Mouse (Mus musculus) CH12.LX (cell line): ENCODE results near the gene Zbtb39. TPM values are rescaled to one million over a fixed set of nuclear protein-coding genes. Genes with fewer than 3 reads are reported as not detected.

Experiments
- DNase-seq: peaks from one replicate; pipeline ENCODE4 v3.0.0-alpha.2; 2013; ENCODE audit errors: extremely low read depth
- H3K27ac ChIP-seq: 2 replicates; pipeline ENCODE4 v1.5.1; 2012; ENCODE audit warnings: low read depth, mild to moderate bottlenecking, control low read depth, moderate library complexity; ENCODE audit not compliant: insufficient read depth
- H3K27me3 ChIP-seq: replicated peaks from 2 replicates; pipeline ENCODE3; 2012; ENCODE audit warnings: inconsistent platforms
- H3K36me3 ChIP-seq, 2 experiments: replicated peaks in 1 of 2; 2 replicates each; pipeline versions ENCODE3 to v1.6.1; 2012; ENCODE audit warnings: inconsistent platforms in 1 of 2, low read length in 1 of 2, mild to moderate bottlenecking in 1 of 2, mixed read lengths in 1 of 2, moderate library complexity in 1 of 2; ENCODE audit not compliant: control insufficient read depth in 1 of 2, insufficient read depth in 1 of 2
- H3K4me1 ChIP-seq, 2 experiments: 2 replicates each; pipeline ENCODE4 v1.6.1; 2012; ENCODE audit warnings: inconsistent platforms in 1 of 2, moderate library complexity in 1 of 2; ENCODE audit not compliant: insufficient read depth in 2 of 2, control insufficient read depth in 1 of 2
- H3K4me2 ChIP-seq: 2 replicates; pipeline ENCODE4 v1.6.1; 2012; ENCODE audit warnings: low read depth, mild to moderate bottlenecking, control low read depth; ENCODE audit not compliant: poor library complexity, insufficient read depth, severe bottlenecking
- H3K4me3 ChIP-seq, 3 experiments: fragments of 150-350 bp in 1 of 3; sonication (generic) in 1 of 3; replicated peaks in 1 of 3; 2 replicates each; pipeline versions ENCODE3 to v1.5.1; 2011 to 2012; ENCODE audit warnings: low read depth in 2 of 3, low read length in 2 of 3, mild to moderate bottlenecking in 2 of 3, moderate library complexity in 2 of 3, control low read depth in 1 of 3, improper control_type of control experiment in 1 of 3, inconsistent platforms in 1 of 3, mixed read lengths in 1 of 3; ENCODE audit not compliant: poor library complexity in 1 of 3
- H3K79me2 ChIP-seq: replicated peaks from 2 replicates; pipeline ENCODE4 v1.6.1; 2012; ENCODE audit warnings: mild to moderate bottlenecking, moderate library complexity; ENCODE audit not compliant: control insufficient read depth, poor library complexity, insufficient read depth, severe bottlenecking; ENCODE audit errors: extremely low read depth
- H3K9ac ChIP-seq: 2 replicates; pipeline ENCODE4 v1.6.1; 2012; ENCODE audit warnings: low read depth, mild to moderate bottlenecking, control low read depth, moderate library complexity; ENCODE audit not compliant: insufficient read depth
- H3K9me3 ChIP-seq: replicated peaks from 2 replicates; pipeline ENCODE3; 2012; ENCODE audit warnings: low read length, inconsistent platforms, mixed read lengths
- BHLHE40 ChIP-seq: IDR thresholded peaks from 2 replicates; pipeline ENCODE4 v1.6.1; 2011; ENCODE audit warnings: mild to moderate bottlenecking, low read depth, low read length, improper control_type of control experiment
- CHD1 ChIP-seq: IDR thresholded peaks from 2 replicates; pipeline ENCODE4 v1.6.1; 2012; ENCODE audit warnings: low read depth, low read length, improper control_type of control experiment, inconsistent platforms
- E2F4 ChIP-seq: IDR thresholded peaks from 2 replicates; pipeline ENCODE4 v1.6.1; 2011; ENCODE audit warnings: low read depth, low read length, improper control_type of control experiment; ENCODE audit not compliant: insufficient replicate concordance
- ELF1 ChIP-seq: IDR thresholded peaks from 2 replicates; pipeline ENCODE4 v1.6.1; 2014; ENCODE audit warnings: low read depth, mild to moderate bottlenecking, inconsistent platforms, low read length, improper control_type of control experiment
- EP300 ChIP-seq: IDR thresholded peaks from 2 replicates; pipeline ENCODE4 v1.6.1; 2011; ENCODE audit warnings: low read length, improper control_type of control experiment
- GABPA ChIP-seq: IDR thresholded peaks from 2 replicates; pipeline ENCODE4 v1.6.1; 2012; ENCODE audit warnings: low read depth, low read length, improper control_type of control experiment, inconsistent platforms; ENCODE audit not compliant: insufficient replicate concordance
- JUND ChIP-seq: conservative IDR thresholded peaks from 2 replicates; pipeline ENCODE4 v1.6.1; 2011; ENCODE audit warnings: low read depth, low read length, improper control_type of control experiment
- MAZ ChIP-seq: IDR thresholded peaks from 2 replicates; pipeline ENCODE4 v1.6.1; 2012; ENCODE audit warnings: low read depth, mild to moderate bottlenecking, inconsistent platforms, low read length, improper control_type of control experiment, moderate library complexity
- MYC ChIP-seq: IDR thresholded peaks from 2 replicates; pipeline ENCODE4 v1.6.1; 2011; ENCODE audit warnings: low read depth, mild to moderate bottlenecking, improper control_type of control experiment, low read length
- NELFE ChIP-seq: IDR thresholded peaks from 2 replicates; pipeline ENCODE4 v1.6.1; 2011; ENCODE audit warnings: low read depth, low read length, improper control_type of control experiment
- PAX5 ChIP-seq: IDR thresholded peaks from 2 replicates; pipeline ENCODE4 v1.6.1; 2012; ENCODE audit warnings: low read length, inconsistent platforms, mixed read lengths
- RAD21 ChIP-seq: IDR thresholded peaks from 2 replicates; pipeline ENCODE4 v1.6.1; 2011; ENCODE audit warnings: low read depth, mild to moderate bottlenecking, low read length, improper control_type of control experiment, moderate library complexity
- SMC3 ChIP-seq: IDR thresholded peaks from 2 replicates; pipeline ENCODE4 v1.6.1; 2011; ENCODE audit warnings: low read depth, low read length, improper control_type of control experiment
- UBTF ChIP-seq: IDR thresholded peaks from 2 replicates; pipeline ENCODE4 v1.6.1; 2012; ENCODE audit warnings: low read depth, mild to moderate bottlenecking, inconsistent platforms, low read length, improper control_type of control experiment, moderate library complexity
- USF2 ChIP-seq: conservative IDR thresholded peaks from 2 replicates; pipeline ENCODE4 v1.6.1; 2011; ENCODE audit warnings: low read depth, low read length, improper control_type of control experiment
- dilution Hi-C: fragments of 300-500 bp; cut with MboI; formaldehyde crosslinking; loops from 2 replicates; pipeline ENCODE4 v1.14.3; 2020; ENCODE audit warnings: low sequenced_read_pairs; ENCODE audit not compliant: extremely low pct_unique_long_range_greater_than_20kb, extremely low pct_ligation_motif_present
- in situ Hi-C: fragments of 300-500 bp; cut with MboI; formaldehyde crosslinking; loops from 3 replicates; pipeline ENCODE4 v1.14.3; 2019; ENCODE audit warnings: low sequenced_read_pairs, low pct_ligation_motif_present, low pct_unique_long_range_greater_than_20kb, mixed read lengths
- polyA plus RNA-seq: library from polyadenylated mRNA; unstranded; fragments of >175 nt; gene quantifications from 2 replicates; pipeline ENCODE4 v1.2.1, GENCODE M21; 2012; ENCODE audit warnings: low read depth; ENCODE audit not compliant: insufficient read length
- total RNA-seq, 2 experiments: library from RNA; depleted of rRNA; stranded (reverse); fragments of 300-350 nt in 1 of 2; fragments of >200 nt in 1 of 2; gene quantifications; 2 replicates each; pipeline ENCODE4 v1.2.3; 2012 to 2014

The Zbtb39 gene
- total and polyA plus RNA-seq, 3 experiments = 1.1 to 5.0 (median 4.2) TPM

DNA sequence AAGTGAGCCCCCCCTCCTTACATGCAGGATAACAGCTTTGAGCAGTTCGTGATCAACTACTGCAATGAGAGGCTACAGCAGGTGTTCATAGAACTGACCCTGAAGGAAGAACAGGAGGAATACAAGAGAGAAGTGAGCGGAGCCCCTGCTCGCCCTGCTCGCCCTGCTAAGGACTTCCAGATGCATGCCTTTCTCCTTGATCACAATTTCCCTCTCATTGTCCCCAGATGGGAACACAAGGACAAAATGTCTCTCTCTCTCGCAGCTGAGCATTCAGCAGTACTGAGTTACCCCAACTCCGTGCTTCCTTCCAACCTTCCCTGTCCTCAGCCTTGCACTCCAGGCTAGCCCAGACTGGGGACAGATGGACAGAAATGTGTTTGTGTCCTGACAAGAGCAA, 26.6 kb upstream of the Zbtb39 start:
- dilution Hi-C loops = no loop called here
- DNase-seq = no peak
- TF ChIP-seq RAD21 = no peak
- no peak for TF ChIP-seq MYC
- no peaks in the 10 kb centered on the region for H3K79me2 ChIP-seq
- H3K27me3 ChIP-seq = no peaks in the 10 kb centered on the region
- no peak overlapping the region for H3K27ac ChIP-seq
- H3K9ac ChIP-seq = no peak overlapping the region
- no peaks in the 10 kb centered on the region for H3K36me3 ChIP-seq
- H3K4me3 ChIP-seq = no peak overlapping the region
- H3K4me2 ChIP-seq = no peak overlapping the region
- in situ Hi-C loops = no loop called here
- peaks cover 0 to 3% of the 10 kb centered on the region in 2 experiments; a peak in 1 of 4 replicates for H3K4me1 ChIP-seq
- no peaks in the 10 kb centered on the region for H3K9me3 ChIP-seq

DNA sequence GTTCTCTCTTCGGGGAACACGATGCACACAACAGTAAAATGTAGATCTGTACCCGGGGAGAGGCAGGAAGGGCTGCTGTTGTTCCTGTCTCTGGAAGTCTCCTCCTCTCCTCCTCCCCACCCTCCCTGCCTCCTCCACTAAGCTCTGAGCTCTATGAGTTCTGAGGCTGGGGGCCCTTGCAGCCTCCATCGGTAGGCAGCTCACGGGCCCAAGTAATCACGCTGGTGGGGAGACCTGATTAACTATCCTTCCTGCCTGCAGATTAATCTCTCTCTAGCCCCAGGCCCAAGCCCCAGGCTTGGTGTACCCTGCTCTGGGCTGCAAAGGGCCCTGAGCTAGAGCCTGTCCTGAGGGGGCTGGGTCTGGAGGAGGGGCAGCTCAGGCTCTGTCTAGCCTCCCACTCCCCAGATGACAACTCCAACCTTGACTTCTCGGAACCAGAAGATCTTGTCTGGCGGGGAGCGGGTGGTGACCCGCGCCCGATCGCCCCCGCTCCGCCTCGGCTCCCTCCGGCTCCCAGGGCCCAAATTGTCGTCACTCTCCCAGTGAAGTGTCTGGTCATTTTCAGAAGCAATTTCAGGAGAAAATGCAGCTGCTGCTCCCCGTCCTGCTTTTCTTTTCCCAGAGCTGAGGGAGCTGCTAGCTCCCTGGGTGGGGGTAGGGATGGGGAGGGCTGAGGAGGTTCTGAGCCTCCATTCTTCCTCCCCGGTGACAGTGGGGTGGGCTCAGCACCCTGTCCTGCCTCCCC, 17.5 kb upstream of the Zbtb39 start:
- Histone ChIP-seq H3K9ac (no peak overlapping the region), H3K27ac (no peak overlapping the region), H3K4me1 (no peaks in the 10 kb centered on the region), H3K4me2 (no peak overlapping the region), H3K36me3 (no peaks in the 10 kb centered on the region), H3K4me3 (no peak overlapping the region), H3K27me3 (peaks cover 57% of the 10 kb centered on the region), H3K79me2 (no peaks in the 10 kb centered on the region), H3K9me3 (no peaks in the 10 kb centered on the region)
- DNase-seq = no peak
- in situ Hi-C loops (no loop called here), dilution Hi-C loops (no loop called here)
- TF ChIP-seq PAX5 (no peak), SMC3 (no peak), GABPA (no peak), ELF1 (no peak), USF2 (no peak), JUND (no peak), UBTF (no peak), EP300 (no peak), MAZ (no peak), CHD1 (no peak), BHLHE40 (no peak), NELFE (no peak), E2F4 (no peak)
